14 mouse cellular contexts compared by ENCODE assay signal in the genomic region with DNA sequence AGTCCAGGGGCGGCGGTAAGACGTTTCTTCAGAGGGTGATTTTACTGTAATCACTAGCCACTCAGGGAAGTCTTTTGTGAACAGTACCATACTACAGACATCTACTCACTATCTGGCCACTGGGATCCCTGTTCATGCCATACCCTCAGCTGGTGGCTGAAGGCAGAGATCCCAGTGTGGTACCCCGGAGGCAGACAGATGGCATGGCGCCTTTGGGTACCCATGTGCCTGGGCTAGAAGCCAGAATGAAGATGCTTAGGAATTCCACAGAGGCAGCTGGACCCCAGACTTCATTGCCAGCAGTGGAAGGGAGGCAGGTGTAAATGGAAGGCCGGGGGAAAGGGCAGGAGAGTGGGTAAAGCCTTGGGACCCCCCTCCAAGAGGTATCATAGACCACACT. TPM values are rescaled to one million over a fixed set of nuclear protein-coding genes. Genes with fewer than 3 reads are reported as not detected.
A peak's percentile ranks its signal among the peaks of the same experiment; 100 is the strongest.
DNase-seq lines count a peak whose midpoint lies in the region; ATAC-seq lines count a peak whose summit lies in the region.
"Had no signal": no experiment of that assay in that cellular context is flagged by ENCODE, and none has a peak within 500 bp of the region (broad histone marks: within the 10 kb centered on the region; RNA-seq: fewer than 3 reads in every experiment).

No protein-coding gene starts in this region.

- ATAC-seq in forebrain, embryonic 15.5 days (replicated peaks): 0 out of 2 replicates have a peak, but pooled peaks have one; percentile 19
- ATAC-seq in hindbrain, embryonic 16.5 days: peak; percentile 29; the same call in 1 of the 2 replicates
- ATAC-seq in neural tube, embryonic 14.5 days (ENCODE audit: low read depth): peak; percentile 52
- ATAC-seq: liver, postnatal 0 days had no signal

- H3K4me3 ChIP-seq in forebrain, embryonic 15.5 days: no peak overlapping the region
- H3K4me3 ChIP-seq in hindbrain, embryonic 16.5 days (ENCODE audit: low read length): no peak overlapping the region
- no peak overlapping the region for H3K4me3 ChIP-seq in neural tube, embryonic 14.5 days (ENCODE audit: low read depth, low read length)
- H3K4me3 ChIP-seq: limb, embryonic 15.5 days had no signal

- peaks cover 30% of the 10 kb centered on the region for H3K4me1 ChIP-seq in forebrain, embryonic 15.5 days
- H3K4me1 ChIP-seq in hindbrain, embryonic 16.5 days (ENCODE audit: control insufficient read depth, insufficient read depth, low read depth, low read length): peaks cover 25% of the 10 kb centered on the region
- peaks cover 24% of the 10 kb centered on the region for H3K4me1 ChIP-seq in neural tube, embryonic 14.5 days (ENCODE audit: control insufficient read depth, insufficient read depth, low read length)
- H3K4me1 ChIP-seq: limb, embryonic 15.5 days had no signal

- intact Hi-C loops in left cerebral cortex, postnatal 10 days (cut with DNase I): no loop called here
- intact Hi-C loops in left cerebral cortex, postnatal 25 days (cut with DNase I): no loop called here

- H3K9ac ChIP-seq in forebrain, embryonic 15.5 days (replicated peaks): no peak overlapping the region
- no peak overlapping the region for H3K9ac ChIP-seq in hindbrain, embryonic 16.5 days (ENCODE audit: low read depth, low read length)
- 0 out of 2 replicates have a peak overlapping the region, but pooled peaks have one; percentile 3 for H3K9ac ChIP-seq in neural tube, embryonic 14.5 days (replicated peaks; ENCODE audit: low read depth, low read length)
- H3K9ac ChIP-seq: limb, embryonic 15.5 days; liver, postnatal 0 days had no signal

- no peak overlapping the region for H3K4me2 ChIP-seq in forebrain, embryonic 15.5 days (replicated peaks)
- no peak overlapping the region for H3K4me2 ChIP-seq in hindbrain, embryonic 16.5 days (ENCODE audit: low read length)
- H3K4me2 ChIP-seq in neural tube, embryonic 14.5 days (ENCODE audit: low read depth, low read length): no peak overlapping the region
- H3K4me2 ChIP-seq: limb, embryonic 15.5 days had no signal

- H3K36me3 ChIP-seq in forebrain, embryonic 15.5 days: no peaks in the 10 kb centered on the region
- no peaks in the 10 kb centered on the region for H3K36me3 ChIP-seq in hindbrain, embryonic 16.5 days (ENCODE audit: control insufficient read depth, insufficient read depth, low read length)
- no peaks in the 10 kb centered on the region for H3K36me3 ChIP-seq in neural tube, embryonic 14.5 days (ENCODE audit: control insufficient read depth, insufficient read depth, low read length)
- H3K36me3 ChIP-seq: G1E; limb, embryonic 15.5 days had no signal

- peak overlapping the region; percentile 62 for H3K27ac ChIP-seq in forebrain, embryonic 15.5 days (replicated peaks)
- peak overlapping the region; percentile 82 for H3K27ac ChIP-seq in hindbrain, embryonic 16.5 days (ENCODE audit: low read depth, low read length)
- H3K27ac ChIP-seq in neural tube, embryonic 14.5 days (ENCODE audit: low read depth, low read length): peak overlapping the region; percentile 66
- H3K27ac ChIP-seq: limb, embryonic 15.5 days had no signal

- 56% methylated on average over 6 of the region's 6 CpGs for WGBS in forebrain, embryonic 15.5 days
- 48% methylated on average over 6 of the region's 6 CpGs for WGBS in hindbrain, embryonic 16.5 days
- 65% methylated on average over 6 of the region's 6 CpGs for WGBS in neural tube, embryonic 14.5 days

- peaks cover 3% of the 10 kb centered on the region; the same call in 1 of the 2 replicates for H3K27me3 ChIP-seq in forebrain, embryonic 15.5 days
- no peaks in the 10 kb centered on the region for H3K27me3 ChIP-seq in hindbrain, embryonic 16.5 days (replicated peaks; ENCODE audit: control insufficient read depth, insufficient read depth, low read length)
- H3K27me3 ChIP-seq in neural tube, embryonic 14.5 days (ENCODE audit: control insufficient read depth, insufficient read depth, low read length): 0 out of 2 replicates have a peak, but pooled peaks cover 2% of the 10 kb centered on the region
- H3K27me3 ChIP-seq: limb, embryonic 15.5 days had no signal

- DNase-seq in left cerebral cortex, postnatal 10 days (ENCODE audit: extremely low spot score in 1 of 2, low spot score in 2 of 2): peak; percentile 41 to 44
- DNase-seq in left cerebral cortex, postnatal 25 days (ENCODE audit: low spot score in 2 of 2): no peak
- DNase-seq in right cerebral cortex, postnatal 14 days: no peak
- no peak for DNase-seq in T-cell, adult 2 months (ENCODE audit: low spot score)
- DNase-seq: adrenal gland, postnatal 14 days; cerebellum, postnatal 25 days; kidney, adult 8-10 months; liver, postnatal 0 days; right cerebral cortex, postnatal 4 days had no signal

- H3K9me3 ChIP-seq in forebrain, embryonic 15.5 days: no peaks in the 10 kb centered on the region
- no peaks in the 10 kb centered on the region for H3K9me3 ChIP-seq in hindbrain, embryonic 16.5 days (ENCODE audit: control insufficient read depth, low read length)
- no peaks in the 10 kb centered on the region for H3K9me3 ChIP-seq in neural tube, embryonic 14.5 days (ENCODE audit: control insufficient read depth, low read length)
- H3K9me3 ChIP-seq: G1E; limb, embryonic 15.5 days had no signal

RNA-seq across cellular contexts. Expression of a gene that starts 49.0 kb away (rescaled TPM):
- total RNA-seq in left cerebral cortex, postnatal 10 days (2021): 10 to 100 TPM; 20.1 to 24.9 TPM
- 10 to 100 TPM; 30.7 to 33.4 TPM for total RNA-seq in left cerebral cortex, postnatal 25 days (2021)
- polyA plus RNA-seq in forebrain, embryonic 15.5 days (2015; fragmentation: Nextera tagmentation; extraction: Ambion mirVana): 67.3 and 67.9 TPM in 2 replicates
- 43.0 and 49.9 TPM in 2 replicates for polyA plus RNA-seq in hindbrain, embryonic 16.5 days (2015; fragmentation: Nextera tagmentation; extraction: Ambion mirVana)
- polyA plus RNA-seq in neural tube, embryonic 14.5 days (2014; fragmentation: Nextera tagmentation; extraction: Ambion mirVana): 36.1 and 49.7 TPM in 2 replicates
- total RNA-seq: G1E had no signal
- polyA plus RNA-seq: G1E had no signal

Comparison
In these comparisons a context has a peak if more than half of its experiments do, and no peak if none do; other contexts are left out.
1. DNase-seq: peak in left cerebral cortex, postnatal 10 days (2 of 2); none in left cerebral cortex, postnatal 25 days (0 of 2), right cerebral cortex, postnatal 14 days (single experiment) and T-cell, adult 2 months (single experiment).
2. Peak in every context shown above with its lines, with median percentiles within 50 percentile points of each other: ATAC-seq and H3K27ac ChIP-seq.